Mouse (Mus musculus) heart, adult 9 months (tissue): ENCODE results near the gene Slc25a26.

Experiments
- DNase-seq, 2 experiments: peaks; one replicate each; pipeline ENCODE4 v3.0.0; 2022; ENCODE audit warnings: low spot score in 2 of 2

The Slc25a26 gene

DNA sequence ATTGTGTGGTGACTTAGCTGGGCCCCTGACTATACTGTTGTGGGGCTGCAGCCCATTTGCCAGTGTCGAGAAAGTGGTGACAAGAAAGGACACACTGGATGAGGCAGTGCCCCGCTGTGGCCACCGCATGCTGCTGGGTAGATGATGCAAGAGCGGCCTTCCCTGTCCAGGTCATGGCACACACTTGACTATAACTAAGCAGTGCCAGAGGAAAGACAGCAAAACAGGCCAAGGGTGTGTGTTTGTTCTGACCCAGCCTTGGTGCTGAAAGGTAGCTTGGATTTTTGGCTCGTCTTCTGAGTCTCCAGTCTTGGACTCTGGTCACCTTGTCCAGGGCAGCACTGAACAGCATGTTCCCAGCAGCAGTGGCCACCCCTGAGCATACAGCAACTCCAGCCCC, 101.0 kb downstream of the Slc25a26 start:
- peak; percentile 78 to 81 for DNase-seq

DNA sequence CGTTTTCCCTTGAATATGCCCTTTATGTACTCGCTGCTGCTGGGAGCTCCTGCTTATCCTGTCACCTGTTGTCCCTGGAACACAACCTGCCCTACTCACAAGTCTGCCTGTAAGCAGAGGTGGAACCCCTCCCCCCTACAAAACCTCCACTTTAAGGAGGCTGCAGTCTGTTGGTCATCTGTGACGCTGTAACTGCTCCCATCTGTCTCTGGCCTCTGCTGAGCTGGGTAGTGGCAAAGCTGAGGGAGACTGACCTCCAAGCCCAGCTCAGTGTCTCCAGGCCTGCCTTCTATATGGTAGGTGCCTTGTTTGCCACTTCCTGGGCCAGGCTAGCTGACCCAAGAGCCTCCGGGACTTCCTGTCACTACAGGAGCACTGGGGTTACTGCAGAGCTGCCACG, 101.7 kb downstream of the Slc25a26 start:
- DNase-seq = no peak

DNA sequence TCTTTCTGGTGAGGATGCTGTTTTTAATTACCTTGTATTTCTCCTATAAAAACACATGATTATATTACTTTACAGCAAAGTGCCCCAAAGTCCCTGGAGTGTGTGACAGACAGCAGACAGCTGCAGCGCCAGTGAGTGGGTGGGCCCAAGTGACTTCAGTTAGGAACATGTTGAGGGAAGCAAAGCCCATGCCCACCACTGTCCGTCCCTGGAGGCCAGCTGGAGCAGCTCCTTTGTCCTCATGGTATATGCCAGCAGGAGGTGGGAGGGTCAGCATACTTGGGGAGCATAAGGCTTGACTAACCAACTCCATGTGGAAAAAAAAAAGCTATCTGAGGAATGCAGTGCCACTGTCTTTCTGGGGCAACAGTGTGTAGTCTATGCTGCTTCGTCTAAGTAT, 103.9 kb downstream of the Slc25a26 start:
- no peak for DNase-seq

DNA sequence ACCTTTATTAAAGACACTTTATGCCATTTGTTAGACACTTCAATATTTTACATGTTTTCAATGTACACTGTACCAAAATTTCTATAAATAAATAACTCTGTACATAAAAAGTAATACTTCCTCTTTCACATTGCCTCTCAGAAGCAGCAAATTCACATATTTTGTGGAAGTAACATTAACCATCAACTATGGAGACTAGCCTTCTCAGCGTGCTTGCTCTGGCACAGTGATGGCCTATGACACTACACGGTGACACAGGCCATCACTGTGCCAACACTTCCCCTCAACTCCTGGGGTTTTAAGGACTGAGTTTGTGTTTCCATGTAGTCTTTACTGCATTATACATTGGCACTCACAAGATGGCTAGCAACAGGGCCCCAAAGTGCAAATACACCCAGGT, 104.4 kb downstream of the Slc25a26 start:
- no peak for DNase-seq

DNA sequence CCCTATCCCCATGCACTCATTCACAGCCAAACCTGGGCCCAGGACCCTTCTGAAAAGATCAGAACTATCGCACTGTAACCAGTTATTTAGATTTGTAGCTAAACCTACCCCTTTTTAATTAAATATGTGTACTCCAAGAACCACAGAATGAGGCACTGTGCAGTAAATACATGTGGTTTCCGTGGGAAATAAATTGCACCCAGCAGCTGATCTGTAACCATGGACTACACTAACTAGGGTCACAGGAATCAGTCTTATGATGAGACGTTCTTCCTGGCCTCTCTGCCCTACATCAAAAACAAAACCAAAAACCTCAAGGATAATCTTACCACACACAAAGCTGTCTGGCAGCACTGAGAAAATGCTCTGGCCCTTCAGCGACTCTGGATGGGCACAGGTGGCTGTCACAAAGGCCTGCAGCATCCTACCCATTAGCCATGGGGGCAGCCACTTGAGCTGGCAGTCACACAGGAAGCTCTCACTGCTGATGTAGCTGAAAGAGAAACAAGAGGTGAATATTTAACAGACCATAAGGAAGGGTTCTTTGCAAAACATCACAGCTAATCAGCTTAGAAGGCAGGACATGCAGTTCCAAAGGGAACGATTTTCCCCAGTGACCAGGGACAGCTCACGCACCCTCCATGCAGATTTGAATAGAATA, 113.2 kb downstream of the Slc25a26 start:
- no peak for DNase-seq

DNA sequence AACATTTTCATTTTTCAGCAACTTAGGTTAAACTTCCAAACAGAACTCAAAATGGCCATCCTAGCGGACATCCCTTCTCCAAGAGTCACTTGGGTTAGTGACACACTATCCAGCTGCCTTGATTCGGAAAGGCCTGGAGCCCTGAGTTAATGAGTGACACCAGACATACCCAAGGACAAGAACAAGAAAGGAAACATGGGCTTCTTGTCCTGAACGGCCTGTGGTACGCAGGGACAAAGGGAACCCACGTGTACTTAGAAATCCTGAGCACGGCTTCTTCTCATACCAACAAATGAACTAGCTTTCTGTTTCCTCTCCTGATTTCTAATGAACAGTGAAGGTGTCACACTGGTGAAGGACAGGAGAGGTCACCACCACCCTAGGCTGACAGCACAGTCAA, 114.2 kb downstream of the Slc25a26 start:
- no peak for DNase-seq

DNA sequence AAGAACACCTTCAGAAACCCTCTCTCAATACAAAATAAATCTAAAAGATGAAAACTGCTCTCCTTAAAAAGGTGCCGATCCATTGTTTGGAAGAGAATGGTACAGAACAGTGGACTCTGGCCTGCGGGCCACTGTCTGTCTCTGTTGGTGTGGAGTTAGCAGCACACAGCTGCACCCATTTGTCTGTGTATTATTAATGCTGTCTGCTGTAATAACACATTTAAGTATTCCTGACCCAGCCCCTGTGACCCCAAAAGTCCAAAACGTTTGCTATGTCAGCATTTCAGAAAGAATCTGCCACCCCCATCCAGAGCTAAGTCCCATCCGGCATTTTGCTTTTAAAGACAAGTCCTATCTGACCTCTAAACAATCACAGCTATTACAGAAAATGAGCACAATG, 115.8 kb downstream of the Slc25a26 start:
- DNase-seq = no peak

DNA sequence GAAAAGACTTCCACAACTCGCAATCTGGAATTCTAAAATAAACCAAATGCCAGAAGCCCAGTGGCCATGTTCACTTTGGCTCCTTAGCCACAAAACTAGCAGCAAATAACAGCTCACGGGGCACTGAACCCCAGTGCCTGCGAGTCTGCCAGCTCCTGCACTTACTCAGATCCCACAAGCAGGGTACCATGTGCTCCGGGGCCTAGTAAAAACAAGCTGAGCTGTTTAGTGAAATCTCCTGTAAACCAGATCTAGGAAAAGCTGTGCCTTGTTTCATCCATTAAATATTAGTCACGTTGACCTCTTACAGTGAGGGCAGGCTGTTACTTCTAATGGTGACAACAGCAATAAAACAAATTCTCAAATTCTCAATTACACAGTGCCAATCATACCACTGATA, 118.5 kb downstream of the Slc25a26 start:
- no peak for DNase-seq

DNA sequence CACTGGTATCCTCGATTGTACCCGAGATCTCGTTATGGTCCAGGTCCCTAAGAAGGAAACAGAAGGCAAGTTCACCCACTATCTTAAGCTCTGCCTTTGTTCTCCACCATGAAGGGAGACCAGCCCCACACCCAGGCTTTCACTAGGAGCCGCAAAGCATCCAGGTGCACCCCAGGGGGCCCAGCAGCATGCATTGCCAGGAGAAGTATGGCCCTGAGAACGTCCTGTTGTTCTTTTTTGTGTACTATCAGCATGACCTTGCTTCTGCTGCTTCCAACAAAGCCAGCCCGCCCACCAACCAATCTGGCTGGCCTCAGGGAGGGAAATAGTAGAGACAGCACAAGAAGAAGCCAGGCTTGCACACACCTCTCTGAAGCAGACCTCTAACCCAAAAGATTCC, 120.2 kb downstream of the Slc25a26 start:
- DNase-seq = no peak

DNA sequence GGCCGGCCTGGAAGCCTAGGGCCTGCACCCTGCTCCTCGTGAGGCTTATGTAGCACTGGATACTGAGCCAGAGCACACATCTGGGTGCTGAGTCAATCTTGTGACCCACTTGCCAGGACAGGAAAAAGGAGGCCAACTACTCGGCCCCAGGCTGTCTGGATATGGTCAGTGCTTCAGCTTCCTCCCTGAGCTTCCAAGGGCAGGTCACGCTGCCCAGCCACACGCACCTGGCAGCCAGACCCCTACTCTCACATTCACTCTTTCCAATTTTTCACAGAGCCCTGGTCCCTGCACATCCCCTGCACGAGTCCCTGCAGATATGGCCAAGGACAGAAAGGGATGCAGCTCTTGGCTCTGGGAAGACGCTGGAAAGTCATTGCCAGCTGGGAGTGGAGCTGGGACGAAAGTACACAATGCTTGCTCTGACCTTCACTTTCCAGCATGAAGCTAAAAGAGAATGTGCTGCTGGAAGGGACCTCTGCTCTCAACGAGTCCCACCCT, 120.7 kb downstream of the Slc25a26 start:
- peak; percentile 78 to 83 for DNase-seq

DNA sequence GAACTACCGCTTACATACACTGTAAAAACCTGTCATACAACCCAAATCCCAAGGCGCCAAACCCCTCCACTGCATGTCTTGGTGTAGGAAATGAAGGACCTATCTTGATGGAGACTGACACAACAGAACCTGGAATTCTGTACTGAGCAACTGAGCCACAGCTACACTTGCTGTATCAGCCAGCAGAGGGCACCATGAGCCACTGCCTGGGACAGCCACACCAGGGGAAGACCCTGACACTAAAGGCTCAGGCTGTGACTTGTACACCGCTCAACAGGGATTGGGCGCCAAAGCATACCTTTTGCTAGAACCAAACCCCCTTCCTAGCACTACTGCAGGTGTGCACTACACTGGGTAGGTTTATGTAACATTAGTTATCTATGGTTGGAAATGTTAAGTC, 122.9 kb downstream of the Slc25a26 start:
- peak in 1 of 2 experiments; percentile 64 for DNase-seq

DNA sequence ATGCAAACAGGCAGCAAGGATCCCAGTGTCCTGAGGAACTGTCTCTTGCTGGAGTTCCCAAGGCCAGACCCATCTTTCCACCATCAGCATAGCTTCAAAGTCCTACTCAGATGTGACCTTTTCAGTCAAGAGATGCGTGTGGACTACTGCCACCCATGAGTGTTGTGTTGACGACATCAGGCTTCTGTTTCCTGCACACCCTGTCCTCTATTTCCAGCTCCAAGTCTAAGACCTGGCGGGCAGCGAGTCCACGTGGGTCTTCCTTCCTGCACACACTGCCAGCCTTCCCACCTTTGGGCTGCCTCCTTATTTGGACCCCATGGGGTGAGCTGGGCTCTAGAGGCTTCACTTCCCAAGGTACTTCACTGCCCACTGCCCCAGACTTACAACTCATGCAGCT, 124.4 kb downstream of the Slc25a26 start:
- DNase-seq = no peak

DNA sequence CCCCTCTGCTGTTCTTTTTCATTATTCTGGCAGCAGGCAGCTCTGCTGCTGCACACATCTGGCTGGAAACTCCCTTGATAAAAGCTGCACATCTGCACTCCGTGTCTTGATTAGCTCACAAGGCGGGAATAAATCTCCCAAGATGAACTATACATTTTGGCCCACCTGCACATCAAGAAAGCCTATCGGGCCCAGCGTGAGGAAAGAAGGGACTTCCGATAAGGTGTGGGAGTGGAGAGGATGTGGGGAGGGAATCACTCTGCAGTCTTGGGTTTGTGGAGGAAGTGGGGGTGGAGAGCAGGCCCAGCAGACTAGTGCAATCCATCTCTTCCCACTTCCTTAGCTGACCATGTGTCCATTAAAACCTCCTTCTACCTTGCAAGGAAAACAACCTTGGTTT, 125.8 kb downstream of the Slc25a26 start:
- no peak for DNase-seq

DNA sequence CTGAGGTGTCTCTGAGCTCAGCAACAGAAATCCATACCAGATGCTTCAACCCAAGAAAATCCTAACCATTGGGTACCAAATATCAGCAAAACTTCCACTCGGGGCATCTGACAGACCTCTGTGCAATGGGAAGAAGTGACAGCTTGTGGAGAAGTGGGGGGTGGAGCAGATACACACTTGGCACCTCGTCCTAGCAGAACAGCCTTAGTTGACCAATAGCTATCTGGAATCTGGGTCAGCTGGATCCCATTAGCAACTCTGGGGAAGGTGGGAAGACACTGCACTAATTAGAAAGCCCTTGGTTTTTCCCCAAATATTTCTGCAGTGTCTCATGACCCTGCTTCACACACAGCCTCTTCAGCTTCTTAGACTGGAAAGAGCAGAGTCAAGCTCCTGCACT, 126.7 kb downstream of the Slc25a26 start:
- DNase-seq = no peak

DNA sequence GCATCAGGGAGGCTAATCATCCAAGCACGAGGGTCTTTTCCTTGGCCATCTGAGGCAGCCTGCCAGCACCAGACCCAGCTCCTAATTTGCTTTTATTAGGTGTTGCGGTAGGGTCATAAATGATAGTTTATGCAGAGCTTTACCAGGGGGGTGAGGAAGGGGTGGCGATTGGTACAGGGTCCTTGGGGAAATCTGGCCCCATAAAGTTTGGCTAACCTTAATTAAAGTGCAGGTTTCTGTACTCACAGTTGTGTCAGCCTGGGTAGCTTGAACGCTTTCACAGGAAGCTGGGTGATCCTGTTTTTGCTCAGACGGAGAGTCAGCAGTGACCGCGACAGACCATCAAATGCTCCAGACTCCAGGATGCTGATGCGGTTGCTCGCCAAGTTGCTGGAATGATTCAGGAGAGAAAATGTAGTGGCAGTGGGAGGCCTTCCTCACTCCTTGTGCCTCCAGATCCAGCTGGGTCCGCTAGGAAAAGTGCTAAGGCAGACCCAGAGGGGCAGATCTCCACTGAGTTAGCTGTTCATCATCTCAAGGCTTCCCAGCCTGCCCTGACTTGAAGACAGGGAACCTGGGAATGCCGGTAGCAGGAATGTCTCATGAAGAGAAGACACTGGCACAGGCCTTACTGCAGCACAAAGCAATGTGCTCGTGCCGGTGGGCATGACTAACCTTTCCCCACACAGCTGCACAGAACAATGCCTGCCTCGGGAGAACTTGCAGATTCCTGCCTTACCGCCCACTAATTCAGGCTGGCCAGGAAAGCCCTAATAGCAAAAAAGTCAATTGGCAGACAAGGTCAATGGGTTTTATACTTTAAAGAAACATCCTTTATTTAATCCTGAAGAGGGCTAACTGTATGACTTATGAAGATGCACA, 127.8 kb downstream of the Slc25a26 start:
- DNase-seq = no peak

DNA sequence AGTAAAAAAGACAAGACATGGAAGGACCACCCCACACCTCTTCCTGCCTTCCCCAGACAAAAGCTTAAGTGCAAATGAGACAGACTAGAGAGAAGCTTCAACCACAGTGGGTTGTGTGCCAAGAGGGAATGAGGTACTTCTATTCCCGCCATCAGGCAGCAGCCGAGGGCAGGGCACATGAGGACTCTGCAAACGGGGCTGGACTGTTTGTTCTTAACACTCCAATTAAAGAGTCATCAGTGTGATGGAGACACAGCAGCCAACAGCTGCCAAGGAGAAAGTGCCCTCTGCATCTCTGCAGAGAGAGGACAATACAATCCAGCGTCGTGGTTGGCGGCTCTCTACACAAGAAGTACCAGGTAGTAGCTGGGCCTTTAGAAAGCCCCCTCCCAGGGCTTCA, 128.7 kb downstream of the Slc25a26 start:
- DNase-seq = peak in 1 of 2 experiments; percentile 23

DNA sequence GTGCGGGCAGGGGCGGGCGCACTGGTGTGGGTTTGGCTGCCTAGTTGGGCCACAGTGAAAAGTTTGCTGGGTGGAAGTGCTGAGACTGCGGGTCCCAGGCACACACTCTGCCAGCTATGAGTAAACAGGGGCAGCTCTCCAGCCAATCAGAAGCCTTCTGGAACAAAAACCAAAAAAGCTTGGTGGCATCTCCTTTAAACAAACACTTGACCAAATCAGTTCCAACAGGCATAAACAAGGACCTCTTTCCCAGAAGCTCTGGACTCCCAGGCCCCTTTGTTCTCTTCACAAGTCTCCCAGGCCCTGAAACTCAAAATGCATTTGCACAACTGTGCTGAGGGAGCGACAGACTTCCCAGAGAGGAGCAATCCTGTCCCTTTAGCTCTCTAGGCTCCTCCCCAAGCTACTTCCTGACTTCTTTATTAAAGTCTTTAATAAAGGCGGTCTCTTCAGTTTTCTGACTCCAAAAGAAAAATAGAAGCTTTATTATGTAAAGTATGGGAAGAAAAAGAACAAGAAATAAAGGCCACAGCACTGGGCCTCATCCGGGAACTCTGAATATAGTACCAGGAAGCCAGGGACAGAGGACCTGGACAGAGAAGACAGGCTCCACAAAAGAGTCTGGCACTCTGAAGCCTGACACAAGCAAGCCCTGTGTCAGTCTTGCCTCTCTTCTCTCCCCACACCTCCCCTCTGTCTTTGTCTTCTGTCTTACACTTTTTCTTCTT, 131.1 kb downstream of the Slc25a26 start:
- no peak for DNase-seq

DNA sequence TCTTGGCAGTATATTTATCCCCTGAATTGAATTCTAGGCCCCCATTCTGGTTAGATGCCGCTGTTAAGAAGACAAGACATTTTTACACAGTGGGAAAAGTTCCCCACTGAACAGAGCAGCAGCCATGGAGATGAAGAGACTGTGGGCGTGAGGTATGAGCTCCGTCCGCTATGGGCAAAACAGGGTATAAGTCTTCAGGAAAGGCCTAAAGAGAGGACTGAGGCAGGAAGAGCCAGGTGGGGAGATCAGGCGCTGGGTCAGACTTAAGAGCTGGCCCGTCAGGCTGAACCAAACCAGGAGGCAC, 131.6 kb downstream of the Slc25a26 start:
- no peak for DNase-seq

DNA sequence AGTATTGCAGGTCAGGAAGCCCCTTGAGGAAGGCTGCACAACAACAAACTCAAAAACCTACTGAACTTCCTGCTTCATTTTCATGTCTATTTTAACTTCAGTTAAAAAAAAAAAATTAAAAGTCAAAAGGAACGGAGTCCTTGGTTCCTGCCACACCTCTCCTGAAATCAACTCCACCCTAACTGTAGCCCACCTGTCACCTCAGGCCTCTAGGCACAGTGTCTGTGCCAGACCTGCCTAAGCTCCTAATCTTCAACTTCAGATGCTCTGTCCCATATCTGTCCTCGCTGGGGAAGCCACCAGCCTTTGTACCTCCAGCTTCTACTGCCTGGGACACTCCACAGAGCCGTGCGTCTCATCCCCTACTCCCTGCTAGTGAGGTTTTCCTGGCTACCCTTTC, 134.1 kb downstream of the Slc25a26 start:
- DNase-seq = no peak

DNA sequence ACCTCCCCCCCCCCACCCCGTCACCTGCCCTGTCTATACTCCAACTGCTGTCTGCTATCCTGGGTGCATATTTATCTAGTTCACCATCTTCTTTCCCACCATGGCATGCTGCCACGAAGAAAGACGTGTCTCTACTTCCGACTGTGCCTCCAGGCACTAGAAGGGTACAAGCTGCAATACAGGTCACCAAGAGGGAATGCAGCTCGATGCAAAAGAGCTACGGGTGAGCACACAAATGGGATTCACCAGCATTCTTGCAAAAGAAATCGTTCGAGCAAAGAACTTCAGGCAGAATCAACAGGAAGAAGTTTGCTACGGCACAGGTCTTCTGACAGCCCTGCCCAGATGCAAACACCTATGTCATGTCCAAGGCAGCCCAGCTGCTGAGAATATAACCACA, 134.6 kb downstream of the Slc25a26 start:
- DNase-seq = no peak

DNA sequence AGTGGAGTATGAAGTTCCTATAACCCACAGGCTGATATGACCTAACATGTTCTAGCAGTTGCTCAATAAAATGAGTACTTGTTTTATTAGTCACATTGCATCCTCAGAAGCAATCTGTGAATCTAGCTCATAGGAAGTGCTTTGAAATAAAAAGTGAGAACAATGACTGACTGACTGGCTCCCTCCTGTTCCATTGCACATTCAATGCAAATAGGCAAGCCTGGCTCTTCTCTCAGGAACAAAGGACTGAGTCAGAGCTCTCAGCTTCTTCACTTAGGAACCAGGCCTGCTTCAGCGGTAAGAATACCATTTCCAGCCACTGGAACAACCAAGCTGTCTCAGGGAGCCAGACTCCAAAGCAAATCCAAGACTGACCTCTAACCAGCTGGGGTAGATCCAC, 135.2 kb downstream of the Slc25a26 start:
- no peak for DNase-seq

DNA sequence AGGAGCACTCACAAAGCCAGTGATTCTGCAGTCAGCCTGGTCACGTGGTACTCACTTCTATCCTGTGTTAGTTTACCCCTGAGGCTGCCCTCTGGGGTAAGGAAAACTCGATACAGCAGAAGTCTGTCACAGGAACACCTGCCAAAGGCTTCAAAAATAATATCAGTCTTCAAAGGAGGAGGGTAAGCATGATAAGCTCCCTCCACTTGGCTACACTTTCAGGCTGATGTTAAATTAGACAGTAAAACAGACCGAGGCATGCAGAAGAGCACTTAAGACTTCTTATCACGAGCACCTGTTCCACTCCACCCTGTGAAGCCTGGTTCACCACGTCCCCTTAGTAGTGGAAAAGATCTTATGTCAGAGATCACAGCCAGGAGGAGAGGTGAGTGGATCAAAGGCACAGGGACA, 136.9 kb downstream of the Slc25a26 start:
- no peak for DNase-seq

DNA sequence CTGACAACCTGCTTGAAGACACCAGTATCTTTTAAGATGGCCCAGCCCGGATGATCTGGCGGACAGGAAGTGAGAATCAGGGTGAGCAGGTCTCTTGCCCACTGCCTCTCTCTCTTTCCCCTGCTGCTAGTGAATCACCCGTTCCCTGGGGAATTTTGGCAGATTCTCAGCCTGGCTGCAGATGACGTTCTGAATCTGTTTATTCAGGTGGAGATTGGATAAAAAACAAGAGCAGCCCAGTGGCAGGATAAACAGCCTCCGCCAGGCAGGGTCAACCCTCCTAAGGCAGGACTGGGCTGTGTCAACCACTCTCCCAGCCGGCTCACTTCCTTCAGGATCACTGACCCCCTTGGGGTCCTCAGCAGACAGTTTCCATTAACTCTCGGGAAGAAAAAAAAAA, 140.2 kb downstream of the Slc25a26 start:
- DNase-seq = peak; percentile 61 to 64
